Mouse (Mus musculus): Measurements from ENCODE around the gene Prss46.

DNA sequence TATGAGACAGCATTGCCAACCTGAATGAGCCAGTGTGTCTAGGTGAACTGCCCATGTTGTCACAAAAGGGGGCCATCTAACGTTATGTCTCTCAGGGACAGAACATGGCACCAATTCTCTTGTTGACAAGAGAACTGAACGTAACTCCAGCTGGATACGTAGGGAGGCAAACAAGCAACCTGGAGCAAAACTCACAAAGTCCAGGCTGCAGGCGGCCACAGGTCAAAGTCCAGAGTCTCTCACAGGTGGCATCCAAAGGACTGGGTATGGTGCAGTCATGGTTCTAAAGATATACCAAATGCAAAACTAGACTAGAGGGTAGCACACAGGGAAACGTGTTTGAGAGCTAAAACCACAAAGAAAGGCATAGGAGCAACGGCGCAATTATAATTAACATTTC lies 22.9 kb upstream of the Prss46 start:
- TF ChIP-seq CTCF (IDR thresholded peaks at IDR 0.05; ENCODE audit: borderline replicate concordance, insufficient read depth, low read depth, low read length) (no peak), POLR2A (IDR thresholded peaks at IDR 0.05; ENCODE audit: borderline replicate concordance, insufficient read depth, low read length) (no peak)
